Mouse (Mus musculus): ENCODE data around the gene Pin1rt1.

Pin1rt1 gene

DNA sequence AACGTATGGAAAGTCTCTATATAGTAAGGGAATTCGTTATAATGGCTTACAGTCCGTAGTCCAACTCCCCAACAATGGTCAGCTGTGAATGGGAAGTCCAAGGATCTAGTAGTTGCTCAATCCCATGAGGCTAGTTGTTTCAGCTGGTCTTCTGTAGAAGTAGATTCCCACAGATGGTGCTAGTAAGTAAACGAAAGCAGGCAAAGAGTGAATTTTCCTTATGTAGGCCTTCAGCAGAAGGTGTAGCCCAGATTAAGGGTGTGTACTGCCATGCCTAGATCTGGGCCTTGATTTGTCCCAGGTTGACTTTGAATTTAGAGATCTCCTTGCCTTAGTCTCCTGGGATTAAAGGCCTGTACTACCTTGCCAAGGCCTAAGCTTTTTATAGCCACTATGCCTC lies at the start of gene Pin1rt1:
Gene Pin1rt1 (minus strand): TSS at position 101 of the 400 bp plus-strand sequence.
- no peak for DNase-seq (ENCODE audit: low read depth, low spot score)

DNA sequence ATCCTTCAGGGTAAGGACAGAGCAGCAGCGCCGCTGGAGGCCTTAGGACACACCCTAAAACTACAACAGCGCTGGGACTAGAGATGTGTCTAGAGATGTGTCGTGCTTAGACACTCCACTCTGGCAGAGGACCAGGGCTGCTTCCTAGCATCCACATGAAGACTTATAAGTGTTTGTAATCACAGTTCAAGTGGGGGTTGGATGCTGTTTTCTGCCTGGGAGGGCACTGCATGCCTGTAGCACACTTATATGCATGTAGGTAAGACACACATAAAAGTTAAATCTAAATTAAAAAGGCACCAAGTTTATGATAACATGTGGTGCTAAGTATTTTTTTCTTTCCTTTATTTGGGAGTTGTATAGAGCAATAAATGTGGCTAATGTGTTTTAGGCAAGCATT lies 47.8 kb upstream of the Pin1rt1 start:
- DNase-seq (ENCODE audit: low read depth, low spot score), result no peak

DNA sequence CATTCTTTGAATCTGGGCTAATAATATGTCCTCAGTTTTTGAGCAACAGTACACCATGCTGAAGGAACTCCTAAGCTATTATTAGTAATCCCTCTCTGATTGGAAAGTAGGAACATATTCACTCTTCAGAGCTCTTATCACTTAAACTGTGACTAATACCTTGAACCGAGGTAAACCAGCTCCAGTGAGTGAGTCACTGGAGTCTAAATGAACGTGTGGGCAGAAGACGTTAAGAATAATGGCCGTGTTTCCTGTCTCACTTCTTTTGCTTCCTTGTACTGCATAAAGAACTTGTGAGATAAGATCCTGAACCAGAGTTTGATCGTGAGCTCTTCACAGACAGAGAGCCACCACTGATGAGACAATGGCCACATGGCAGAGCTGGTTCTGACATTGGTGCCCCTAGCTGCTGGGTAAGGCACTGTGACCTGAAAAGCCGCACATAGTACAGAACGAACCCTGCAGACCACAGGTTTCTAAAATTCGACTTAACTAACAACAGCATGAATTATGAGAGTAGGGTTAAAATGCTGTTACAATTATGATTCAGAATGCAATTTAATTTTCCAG lies 47.0 kb upstream of the Pin1rt1 start:
- DNase-seq (ENCODE audit: low read depth, low spot score), result peak; percentile 58

DNA sequence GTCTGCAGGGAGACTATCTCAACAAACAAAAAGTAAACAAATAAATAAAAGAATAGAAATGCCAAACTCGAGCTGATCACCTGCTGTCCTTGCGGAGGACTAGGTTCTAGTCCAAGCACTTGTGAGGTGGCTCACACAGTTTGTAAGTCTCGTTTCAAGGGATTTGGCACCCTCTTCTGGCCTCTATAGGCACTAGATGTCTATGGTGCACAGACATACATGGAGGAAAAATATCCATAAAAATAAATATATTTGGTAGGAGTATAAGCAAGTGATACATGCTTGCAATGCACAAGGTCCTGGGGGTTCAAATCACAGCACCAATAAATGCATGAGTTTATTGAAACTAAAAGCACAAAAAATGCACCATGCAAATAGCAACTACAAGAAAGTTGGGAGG lies 34.4 kb upstream of the Pin1rt1 start:
- peak; percentile 65 for DNase-seq (ENCODE audit: low read depth, low spot score)

DNA sequence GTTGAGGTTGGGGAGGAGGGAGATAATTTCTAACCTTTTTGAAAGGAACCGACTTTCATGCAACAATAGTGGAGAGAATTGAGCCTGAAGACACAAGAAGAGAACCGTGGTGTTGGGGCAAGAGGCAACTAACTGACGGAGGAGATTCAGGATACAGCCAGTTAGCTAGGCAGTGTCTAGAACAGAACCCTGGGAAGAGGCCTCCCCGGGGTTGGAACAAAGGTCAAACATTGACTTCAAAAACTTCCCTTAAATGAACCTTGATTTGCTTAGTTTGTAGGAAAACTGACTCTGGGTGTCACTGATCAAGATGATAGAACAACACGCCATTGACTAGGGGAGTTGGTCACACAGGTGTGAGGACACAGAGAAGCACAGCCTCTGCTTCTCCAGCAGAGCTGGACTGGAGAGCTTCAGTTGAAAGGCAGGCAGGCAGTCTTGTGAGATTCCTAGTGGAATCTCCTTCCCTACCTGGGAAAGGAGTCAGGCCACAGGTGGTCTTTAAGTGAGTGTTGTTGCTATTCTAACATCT lies 32.5 kb upstream of the Pin1rt1 start:
- no peak for DNase-seq (ENCODE audit: low read depth, low spot score)

DNA sequence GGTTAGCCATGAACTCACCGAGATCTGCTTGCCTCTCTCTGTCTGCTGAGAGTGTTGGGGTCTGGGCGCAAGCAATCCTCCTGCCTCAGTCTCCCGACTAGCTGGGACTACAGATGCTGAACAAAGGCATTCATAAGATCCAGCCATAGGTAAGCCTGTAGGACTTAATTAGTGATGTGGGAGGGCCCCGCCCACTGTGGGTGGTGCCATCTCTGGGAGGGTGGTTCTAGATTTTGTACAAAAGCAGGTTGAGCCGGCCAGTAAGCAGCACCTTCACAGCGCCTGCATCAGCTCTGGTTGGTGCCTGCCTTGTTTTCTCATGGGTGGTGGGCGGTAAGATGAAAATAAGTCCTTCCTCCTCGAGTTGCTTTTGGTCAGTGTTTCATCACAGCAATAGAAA lies 30.1 kb upstream of the Pin1rt1 start:
- no peak for DNase-seq (ENCODE audit: low read depth, low spot score)

DNA sequence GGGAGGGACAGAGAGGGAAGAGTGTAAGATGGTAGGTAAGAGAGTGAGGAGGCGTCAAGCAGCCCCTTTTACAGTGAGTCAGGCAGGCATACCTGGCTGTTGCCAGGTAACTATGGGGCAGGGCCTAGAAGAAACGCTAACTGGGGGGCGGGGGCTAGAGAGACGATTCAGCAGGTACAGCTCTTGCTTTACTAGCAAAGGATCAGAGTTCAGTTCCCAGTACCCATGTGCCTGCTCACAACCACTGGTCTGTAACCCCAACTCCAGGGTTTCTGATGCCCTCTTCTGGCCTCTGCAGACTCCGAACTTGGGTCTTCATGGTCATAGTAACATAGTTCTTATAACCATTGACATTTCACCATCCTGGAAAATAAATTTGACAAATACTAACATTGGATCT lies 27.8 kb upstream of the Pin1rt1 start:
- no peak for DNase-seq (ENCODE audit: low read depth, low spot score)

DNA sequence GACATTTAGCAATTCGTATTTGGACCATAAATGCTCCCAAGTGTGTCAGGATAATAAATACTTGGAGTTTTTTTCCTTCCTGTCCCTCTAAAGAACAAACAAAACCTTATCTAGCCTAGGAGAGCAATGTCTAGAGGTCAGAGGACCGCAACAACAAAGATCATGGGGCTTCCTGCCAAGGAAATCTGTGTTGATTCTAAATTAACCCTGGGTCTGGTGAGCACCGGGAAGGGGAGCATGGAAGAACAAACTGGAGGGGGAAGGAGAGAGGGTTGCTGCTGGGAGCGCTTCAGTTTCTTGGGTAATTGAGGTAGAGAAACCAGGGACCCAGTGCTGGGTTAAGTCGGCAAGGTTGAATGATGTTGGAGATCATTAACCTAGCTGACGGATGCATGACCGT lies 27.0 kb upstream of the Pin1rt1 start:
- no peak for DNase-seq (ENCODE audit: low read depth, low spot score)

DNA sequence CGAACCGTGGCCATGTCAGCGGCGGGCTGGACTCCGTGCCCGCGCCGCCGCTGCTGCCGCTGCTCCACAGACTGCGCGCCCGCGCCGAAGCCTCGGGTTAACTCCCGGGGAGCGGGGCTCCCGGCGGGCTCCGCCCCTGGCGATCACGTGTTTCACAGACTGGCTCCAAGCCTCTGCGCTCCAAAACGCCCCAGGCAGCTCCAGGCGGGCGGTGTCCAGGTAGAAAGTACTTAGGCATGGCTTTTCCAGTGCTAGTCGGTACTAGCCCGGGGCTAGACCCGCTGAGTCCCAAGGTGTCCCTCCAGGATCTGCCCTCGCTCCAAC lies 26.5 kb upstream of the Pin1rt1 start, which contains the start of gene Depdc7:
Gene Depdc7 (minus strand): TSS at position 138 of the 324 bp plus-strand sequence.
- DNase-seq (ENCODE audit: low read depth, low spot score), result peak; percentile 79

DNA sequence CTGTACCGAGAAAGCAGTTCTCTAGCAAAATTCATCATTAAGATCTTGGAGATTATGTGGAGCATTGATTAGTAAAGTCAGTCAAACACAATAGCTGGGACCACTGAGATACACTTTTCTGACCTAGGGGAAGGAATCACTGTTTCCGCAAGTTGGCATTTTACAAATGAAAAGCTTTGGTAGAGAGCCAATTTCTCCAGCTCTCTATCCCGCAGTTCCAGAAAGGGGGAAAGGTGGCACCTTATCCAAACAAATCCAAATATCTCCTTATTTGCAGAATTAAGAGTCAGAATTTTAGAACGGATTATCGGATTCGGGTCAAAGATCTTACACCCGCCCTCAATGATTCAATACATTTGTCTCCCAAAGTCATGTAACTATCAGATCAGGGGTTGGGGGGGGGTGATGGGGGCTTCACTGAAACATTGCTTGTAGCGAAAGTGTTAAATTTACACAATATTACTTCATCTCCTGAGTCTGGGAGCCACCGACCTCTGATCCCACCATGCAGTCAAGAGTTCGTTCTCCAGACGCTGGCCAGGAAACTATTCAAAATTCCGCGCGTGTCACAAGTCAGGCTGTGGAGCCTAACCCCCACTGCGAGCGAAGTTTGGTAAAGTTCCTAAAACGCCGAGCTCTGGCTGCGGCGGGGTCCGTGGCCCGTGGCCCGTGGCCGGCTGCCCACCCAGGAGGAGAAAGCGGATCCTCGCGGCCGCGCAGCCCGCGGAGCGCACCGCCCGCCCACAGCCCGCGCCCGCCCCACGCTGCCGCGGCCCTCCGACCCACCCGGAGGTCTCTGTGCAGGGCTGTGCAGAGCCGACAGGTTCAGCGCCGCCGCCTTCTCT lies 25.9 kb upstream of the Pin1rt1 start:
- DNase-seq (ENCODE audit: low read depth, low spot score), result no peak

DNA sequence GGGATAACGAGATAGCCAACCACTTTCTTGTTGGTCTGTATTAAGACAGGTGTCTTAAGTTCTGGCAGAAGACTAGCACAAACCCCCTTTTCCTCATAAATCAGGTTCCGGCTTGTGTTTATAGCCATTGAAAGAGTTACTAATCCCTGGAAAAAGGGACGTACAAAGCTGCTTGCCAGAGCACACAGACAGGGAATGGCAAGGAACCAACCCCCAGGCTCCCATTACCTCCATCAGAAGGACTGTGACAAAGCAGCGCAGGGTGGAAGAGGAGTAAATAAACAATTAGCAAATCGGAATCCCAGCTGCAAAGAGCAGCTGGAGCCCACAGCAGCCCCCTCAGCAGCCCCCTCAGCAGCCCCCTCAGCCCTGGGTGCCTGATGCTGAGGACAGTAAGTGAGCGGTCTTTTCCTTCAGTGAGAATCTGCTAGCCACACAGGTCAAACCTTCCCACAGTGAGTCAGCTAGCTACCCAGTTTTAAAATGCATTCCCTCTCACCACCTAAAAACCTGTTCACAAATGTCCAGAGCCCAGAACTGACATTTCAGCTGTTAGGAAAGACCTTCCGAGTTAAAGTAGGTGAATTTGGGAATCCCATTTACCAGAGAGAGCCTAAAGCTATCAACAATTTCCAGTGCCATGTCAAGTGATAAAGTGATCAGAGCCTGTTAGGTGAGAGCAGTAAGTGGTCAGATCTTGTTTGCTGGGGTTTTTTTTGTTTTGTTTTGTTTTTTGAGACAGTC lies 25.0 kb upstream of the Pin1rt1 start:
- no peak for DNase-seq (ENCODE audit: low read depth, low spot score)

DNA sequence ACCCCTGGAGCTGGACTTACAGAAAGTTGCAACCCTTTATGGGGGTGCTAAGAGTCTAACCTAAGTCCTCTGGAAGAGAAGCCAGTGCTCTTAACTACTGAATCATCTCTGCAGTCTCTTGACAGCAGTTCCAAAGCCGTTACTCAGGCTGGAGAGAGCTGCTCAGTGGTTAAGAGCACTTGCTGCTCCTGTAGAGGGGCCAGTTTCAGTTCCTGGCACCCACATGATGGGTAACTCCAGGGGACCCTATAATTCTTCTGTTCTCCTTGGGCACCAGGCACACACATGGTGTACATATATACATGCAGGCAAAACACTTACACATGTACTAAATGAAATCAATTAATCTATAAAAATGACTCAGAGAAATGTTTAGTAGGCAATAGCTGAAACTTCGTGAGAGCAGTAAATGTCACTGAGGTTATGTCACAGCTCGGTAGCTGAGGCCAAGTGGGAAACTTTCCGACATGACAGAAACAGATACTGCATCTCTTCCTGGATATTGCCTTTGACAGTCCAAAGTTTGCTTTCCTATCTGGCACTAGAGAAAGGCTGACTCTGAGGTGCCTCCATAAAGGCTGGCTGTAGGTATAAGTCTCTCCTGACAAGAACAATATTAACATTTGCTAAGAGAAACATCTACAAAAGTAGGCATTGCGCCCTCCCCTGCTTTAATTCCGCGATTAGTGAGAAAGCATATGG lies 24.2 kb upstream of the Pin1rt1 start:
- no peak for DNase-seq (ENCODE audit: low read depth, low spot score)

DNA sequence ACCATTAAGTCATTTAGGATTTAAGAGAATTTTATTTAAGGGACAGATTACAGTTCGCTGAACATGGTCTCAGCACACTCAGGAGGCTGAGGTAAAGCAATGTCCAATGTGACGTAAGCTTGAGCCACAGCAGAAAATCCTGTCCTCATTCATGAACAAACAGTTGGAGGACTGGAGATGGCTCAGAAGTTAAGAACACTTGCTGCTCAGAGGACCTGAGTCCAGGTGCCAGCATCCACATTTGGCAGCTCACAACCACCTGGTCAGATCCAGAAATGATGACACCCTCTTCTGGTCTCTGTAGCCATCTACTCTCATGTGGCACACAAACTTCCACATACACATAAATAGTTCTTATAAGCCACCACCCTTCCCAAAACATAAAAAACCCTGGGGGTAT lies 23.5 kb upstream of the Pin1rt1 start:
- no peak for DNase-seq (ENCODE audit: low read depth, low spot score)

DNA sequence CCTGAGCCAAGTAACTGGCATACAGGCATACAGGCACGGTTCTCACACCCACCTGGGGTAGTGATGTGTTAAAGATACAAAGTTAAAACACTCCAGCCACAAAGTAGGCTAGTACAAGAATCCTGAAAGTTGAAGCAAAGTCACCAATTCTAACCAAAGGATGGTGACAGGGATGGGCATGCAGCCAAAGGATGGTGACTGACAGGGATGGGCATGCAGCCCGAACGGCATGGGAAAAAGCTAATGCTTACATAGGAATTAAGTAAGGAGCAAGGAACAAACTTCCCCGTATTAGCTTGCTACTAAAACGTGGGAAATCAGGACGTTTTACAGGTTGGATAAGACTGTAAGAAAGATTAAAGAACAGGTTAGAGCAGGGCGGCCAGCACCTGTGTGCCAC lies 20.1 kb upstream of the Pin1rt1 start:
- no peak for DNase-seq (ENCODE audit: low read depth, low spot score)

DNA sequence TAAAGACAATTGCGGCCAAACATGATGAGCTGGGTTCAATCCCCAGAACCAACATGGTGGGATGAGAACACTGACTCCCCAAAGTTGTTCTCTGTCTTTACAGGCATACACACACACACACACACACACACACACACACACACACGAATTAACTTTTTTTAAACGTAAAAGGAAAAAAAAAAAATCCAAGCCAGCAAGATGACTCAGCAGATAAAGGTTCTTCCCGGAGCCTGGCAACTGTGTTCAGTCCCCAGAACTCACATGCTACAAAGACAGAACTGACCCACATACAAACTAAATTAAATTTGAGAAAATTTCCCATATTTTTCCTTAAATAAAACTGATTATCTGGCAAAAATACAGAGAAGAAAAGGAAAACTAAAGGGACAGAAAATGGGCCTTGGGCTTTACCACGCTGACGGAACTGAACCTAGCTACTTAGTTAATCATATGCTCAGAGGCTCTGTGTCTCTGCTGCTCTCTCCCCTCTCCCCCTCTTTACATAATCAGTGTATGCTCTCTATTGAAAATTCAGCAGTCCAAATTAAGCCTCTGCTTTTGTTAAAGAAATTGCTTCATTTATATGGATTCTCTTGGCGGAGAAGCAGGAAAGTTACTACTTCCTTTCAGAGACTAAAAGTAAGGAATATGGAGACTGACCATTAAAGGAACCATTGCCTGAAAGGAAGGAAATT lies 16.5 kb upstream of the Pin1rt1 start:
- peak; percentile 42 for DNase-seq (ENCODE audit: low read depth, low spot score)

DNA sequence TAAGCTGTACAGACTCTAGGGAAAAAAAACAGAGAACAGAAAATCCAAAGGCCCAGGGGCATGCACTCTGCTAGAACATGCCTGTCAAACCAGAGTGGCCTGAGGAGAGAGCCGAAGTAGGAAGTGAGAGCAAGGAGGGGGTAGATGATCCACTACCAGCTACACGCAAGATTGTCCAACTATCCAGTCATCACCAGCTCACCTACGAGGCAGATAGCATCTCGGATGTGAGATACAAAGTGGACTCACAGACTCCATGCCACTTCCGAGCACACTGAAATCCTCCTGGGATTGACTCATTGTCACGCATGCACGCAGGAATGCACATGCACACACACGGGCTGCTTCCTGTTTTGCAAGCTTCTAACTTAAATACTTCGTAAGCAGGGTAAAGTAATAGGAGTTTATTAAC lies 15.9 kb upstream of the Pin1rt1 start:
- no peak for DNase-seq (ENCODE audit: low read depth, low spot score)

DNA sequence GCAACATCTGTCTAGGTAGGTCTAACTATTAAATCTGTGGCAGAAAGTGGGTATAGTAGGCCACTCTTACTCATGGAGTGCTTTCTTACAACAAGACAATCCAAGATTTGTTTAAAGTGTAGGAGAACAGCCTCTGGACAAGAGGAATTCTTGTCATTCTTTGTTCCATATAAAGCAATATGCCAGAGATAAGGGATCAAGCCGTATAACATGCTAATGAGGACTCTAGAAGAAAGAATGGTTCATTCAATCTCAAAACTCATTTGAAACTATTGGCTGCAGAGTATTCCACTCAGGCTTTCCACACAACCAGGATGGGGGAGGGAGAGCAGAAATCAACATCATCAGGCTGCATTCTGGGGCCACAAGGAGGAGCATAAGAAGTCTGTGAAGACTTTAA lies 11.2 kb upstream of the Pin1rt1 start:
- peak; percentile 66 for DNase-seq (ENCODE audit: low read depth, low spot score)

DNA sequence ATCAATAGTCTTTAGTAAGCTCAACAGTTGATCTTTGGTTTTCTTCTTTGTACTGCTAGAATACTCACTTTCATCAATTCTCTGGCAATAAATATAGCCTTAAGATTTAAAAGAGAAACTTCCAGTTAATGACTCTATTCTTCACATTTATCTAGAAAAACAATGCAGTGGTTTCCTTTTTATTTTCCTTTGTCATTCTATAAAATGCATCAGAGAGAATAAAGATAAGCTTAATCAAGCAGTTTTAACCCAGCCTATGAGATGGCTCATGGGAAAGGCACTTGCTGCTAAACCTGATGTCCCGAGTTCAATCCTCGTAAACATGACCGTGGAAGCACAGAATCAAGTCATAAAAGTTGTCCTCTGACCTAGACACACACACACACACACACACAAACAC lies 5.8 kb upstream of the Pin1rt1 start:
- no peak for DNase-seq (ENCODE audit: low read depth, low spot score)

DNA sequence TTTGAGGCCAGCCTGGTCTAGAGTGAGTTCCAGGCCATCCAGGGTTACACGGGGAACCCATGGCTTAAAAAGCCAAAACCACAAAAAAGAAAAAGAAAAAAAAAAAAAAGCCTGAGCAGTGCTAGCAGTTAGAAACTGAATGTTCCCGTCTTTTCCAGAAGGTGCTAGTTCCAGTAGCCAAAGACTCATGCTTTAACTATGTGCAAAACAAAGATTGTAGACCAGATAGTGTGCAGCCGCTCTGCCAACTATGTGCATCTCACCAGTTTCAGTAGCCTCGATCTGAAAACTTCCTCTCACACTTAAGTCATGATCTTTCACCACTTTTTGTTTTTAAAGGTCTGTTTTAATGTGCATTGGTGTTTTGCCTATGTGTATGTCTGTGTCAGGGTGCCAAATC lies 1.6 kb upstream of the Pin1rt1 start:
- no peak for DNase-seq (ENCODE audit: low read depth, low spot score)

DNA sequence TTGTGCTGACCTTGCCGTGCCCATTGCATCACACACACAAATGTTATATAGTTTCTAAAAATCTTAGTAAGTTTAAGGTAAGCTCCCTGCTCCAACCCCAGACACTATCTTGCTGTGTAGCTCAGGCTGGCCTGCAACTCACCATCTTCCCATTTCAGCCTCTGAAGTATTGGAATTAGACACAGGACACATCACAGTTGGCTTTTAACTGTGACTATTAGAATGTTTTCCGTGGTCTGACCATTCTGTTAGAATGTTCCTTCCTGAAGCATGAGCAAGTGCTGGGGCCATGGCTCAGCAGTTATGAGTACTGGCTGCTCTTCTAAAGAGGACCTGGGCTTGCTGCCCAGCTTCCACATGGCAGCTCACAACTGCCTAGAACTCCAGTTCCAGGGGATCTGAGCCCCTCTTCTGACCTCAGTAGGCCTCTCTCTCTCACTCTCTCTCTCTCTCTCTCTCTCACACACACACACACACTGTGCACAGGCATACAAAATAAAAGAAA lies 1.1 kb upstream of the Pin1rt1 start:
- no peak for DNase-seq (ENCODE audit: low read depth, low spot score)

DNA sequence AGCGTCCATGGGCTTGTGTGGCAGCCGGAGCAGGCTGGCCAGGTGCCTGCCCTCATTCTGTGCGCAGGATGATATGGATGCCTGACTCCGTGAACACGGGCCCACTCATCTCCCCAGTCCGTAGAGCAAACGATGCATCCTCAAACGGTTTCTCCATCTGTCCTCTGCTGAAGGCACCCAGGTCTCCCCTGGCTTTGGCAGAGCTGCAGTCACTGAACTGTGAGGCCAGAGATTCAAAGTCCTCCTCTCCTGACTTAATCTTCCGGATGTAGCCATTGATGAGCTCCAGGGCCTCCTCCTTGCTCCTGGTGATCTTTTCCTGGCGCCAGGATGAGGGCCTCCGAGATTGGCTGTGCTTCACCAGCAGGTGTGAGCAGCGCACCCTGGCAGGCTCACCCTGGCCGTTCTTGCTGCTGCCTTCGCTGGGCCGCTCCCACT lies 1.9 kb downstream of the Pin1rt1 start:
- peak; percentile 75 for DNase-seq (ENCODE audit: low read depth, low spot score)
